Mouse (Mus musculus) kidney, embryonic 14.5 days (tissue): Measurements from ENCODE around the gene Cux1. TPM values are rescaled to one million over a fixed set of nuclear protein-coding genes. Genes with fewer than 3 reads are reported as not detected.
A peak's percentile ranks its signal among the peaks of the same experiment; 100 is the strongest.

Experiments
- ATAC-seq: fragments of 200-750 bp; cut with Nextera tagmentation; 2 replicates; pipeline ENCODE4 v1.8.0; 2017; ENCODE audit warnings: moderate number of reproducible peaks, mild to moderate bottlenecking, moderate TSS enrichment, moderate library complexity; ENCODE audit not compliant: low FRiP score, low TSS enrichment
- H3K27ac ChIP-seq: fragments of 300-500 bp; sonication (generic); 2 replicates; pipeline ENCODE4 v1.5.1; 2014; ENCODE audit warnings: low read depth, mild to moderate bottlenecking, low read length, moderate library complexity, mixed read lengths
- H3K27me3 ChIP-seq: fragments of 300-500 bp; sonication (generic); 2 replicates; pipeline ENCODE4 v1.6.1; 2014; ENCODE audit warnings: mild to moderate bottlenecking, low read length; ENCODE audit not compliant: control insufficient read depth, insufficient read depth
- H3K36me3 ChIP-seq: fragments of 300-500 bp; sonication (generic); 2 replicates; pipeline ENCODE4 v1.6.1; 2014; ENCODE audit warnings: low read length, mixed read lengths; ENCODE audit not compliant: control insufficient read depth, insufficient read depth
- H3K4me1 ChIP-seq: fragments of 300-500 bp; sonication (generic); 2 replicates; pipeline ENCODE4 v1.6.1; 2014; ENCODE audit warnings: low read length, mixed read lengths; ENCODE audit not compliant: control insufficient read depth, insufficient read depth
- H3K4me2 ChIP-seq: fragments of 300-500 bp; sonication (generic); replicated peaks from 2 replicates; pipeline ENCODE4 v1.6.1; 2014; ENCODE audit warnings: low read depth, mild to moderate bottlenecking, low read length
- H3K4me3 ChIP-seq: fragments of 300-500 bp; sonication (generic); 2 replicates; pipeline ENCODE4 v1.5.1; 2014; ENCODE audit warnings: mild to moderate bottlenecking, low read length
- H3K9ac ChIP-seq: fragments of 300-500 bp; sonication (generic); 2 replicates; pipeline ENCODE4 v1.6.1; 2014; ENCODE audit warnings: low read depth, mild to moderate bottlenecking, low read length, moderate library complexity
- H3K9me3 ChIP-seq: fragments of 300-500 bp; sonication (generic); 2 replicates; pipeline ENCODE4 v1.6.1; 2016; ENCODE audit warnings: low read length; ENCODE audit not compliant: control insufficient read depth
- WGBS: fragments of 180-500 bp; shearing (Covaris S2); extraction: QIAGEN DNeasy Blood & Tissue Kit; methylation state at CpG from one replicate; pipeline ENCODE4 v1.1.7; 2014; 5-methylcytosine and 5-hydroxymethylcytosine counted together
- microRNA-seq: library from miRNA; unstranded; fragments of <30 nt; microRNA quantifications from one replicate; pipeline ENCODE4, GENCODE M21; 2016
- polyA plus RNA-seq: library from polyadenylated mRNA; unstranded; fragments of >200 nt; fragmentation: Nextera tagmentation; extraction: Ambion mirVana; gene quantifications from 2 replicates; pipeline ENCODE4 v1.2.1, GENCODE M21; 2014

Cux1 gene
- polyA plus RNA-seq, 1 experiment from 2014 or later, result 105 TPM

DNA sequence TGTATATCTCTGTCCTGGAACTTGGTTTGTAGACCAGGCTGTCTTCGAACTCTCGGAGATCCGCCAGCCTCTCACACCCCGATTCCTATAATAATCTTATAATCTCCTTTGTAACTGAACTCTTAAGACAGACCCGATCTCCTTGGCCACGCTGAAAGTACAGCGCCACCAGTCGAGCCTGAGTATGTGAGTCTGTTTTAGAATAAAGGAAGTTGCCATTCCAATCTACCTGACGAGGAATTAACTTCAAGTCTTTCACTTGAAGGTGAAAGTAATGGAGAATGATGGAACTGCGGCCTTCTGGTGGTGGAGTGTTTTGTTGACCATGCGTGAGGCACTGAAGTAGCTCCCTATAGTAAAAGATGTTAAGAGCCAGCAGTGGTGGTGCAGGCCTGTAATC, 367.8 kb downstream of the Cux1 start:
- Histone ChIP-seq H3K9me3 (no peaks in the 10 kb centered on the region; the same call in 1 of the 2 replicates), H3K9ac (peak overlapping the region; percentile 82; the same call in 1 of the 2 replicates), H3K4me1 (peaks cover 5% of the 10 kb centered on the region; the same call in 1 of the 2 replicates), H3K27ac (no peak overlapping the region), H3K36me3 (peaks cover 24% of the 10 kb centered on the region), H3K27me3 (no peaks in the 10 kb centered on the region), H3K4me2 (peak overlapping the region; percentile 44), H3K4me3 (peak overlapping the region; percentile 84)
- WGBS, result 34% methylated on average over 11 of the region's 11 CpGs
- no peak for ATAC-seq

- peaks cover 32% of the 10 kb centered on the region for H3K36me3 ChIP-seq
- no peaks in the 10 kb centered on the region for H3K27me3 ChIP-seq
- no peaks in the 10 kb centered on the region; the same call in 1 of the 2 replicates for H3K9me3 ChIP-seq
- under 1% methylated on average over 62 of the region's 62 CpGs for WGBS
- H3K4me1 ChIP-seq, result peaks cover 5% of the 10 kb centered on the region; the same call in 1 of the 2 replicates
- H3K9ac ChIP-seq, result peak within 1 kb of the TSS; percentile 82
- peak within 1 kb of the TSS; percentile 78 for H3K4me2 ChIP-seq
- peak within 1 kb of the TSS; percentile 84 for H3K4me3 ChIP-seq
- peak within 1 kb of the TSS; percentile 42; the same call in 1 of the 2 replicates for H3K27ac ChIP-seq
- peak; percentile 87 for ATAC-seq
These were observed 368.6 kb downstream of the Cux1 start, which contains the start of gene Prkrip1 for GRCm38 (mm10) chr5:136198474-136199391. Gene Prkrip1, minus strand, starts transcription at chr5:136198963.

Small RNA genes within 50 kb of the gene (microRNA-seq; reads per million reads assigned to microRNA genes)
- gene Mir721, result not detected

Other genes starting within 250 kb of the Cux1 start
- not detected in 2 replicates for gene Myl10, start 125.7 kb upstream of the Cux1 start, polyA plus RNA-seq